Mouse (Mus musculus) brown adipose tissue, adult 24 weeks (tissue): Measurements from ENCODE around the gene Inpp5e. TPM values are rescaled to one million over a fixed set of nuclear protein-coding genes. Genes with fewer than 3 reads are reported as not detected.
"Not testable (repeated sequence)": the region's sequence is repeated elsewhere in the genome, so short reads cannot be mapped to it uniquely, and the experiment has no call there.

Source experiments
- H3K27ac ChIP-seq: fragments of 200-500 bp; replicated peaks from 2 replicates; pipeline ENCODE4 v1.5.1; 2012; ENCODE audit warnings: low read depth, mild to moderate bottlenecking, low read length
- H3K4me1 ChIP-seq: fragments of 200-500 bp; 2 replicates; pipeline ENCODE4 v1.6.1; 2012; ENCODE audit warnings: low read length, mixed read lengths; ENCODE audit not compliant: control insufficient read depth, insufficient read depth, insufficient read length
- H3K4me3 ChIP-seq: fragments of 200-500 bp; 2 replicates; pipeline ENCODE4 v1.5.1; 2012; ENCODE audit warnings: low read depth, mild to moderate bottlenecking, low read length, moderate library complexity; ENCODE audit not compliant: insufficient read depth
- polyA plus RNA-seq: library from polyadenylated mRNA; stranded (reverse); fragments of >200 nt; gene quantifications from 2 replicates; pipeline ENCODE4 v1.2.4, GENCODE M21; 2012; ENCODE audit not compliant: missing spikeins, insufficient read depth, insufficient read length

Inpp5e gene
- polyA plus RNA-seq, 1 experiment = 6.7 TPM

GRCm38 (mm10) chr2:26399647-26400046 is 9.4 kb downstream of the Inpp5e start:
- Histone ChIP-seq H3K4me1 (no peaks in the 10 kb centered on the region), H3K4me3 (no peak overlapping the region), H3K27ac (no peak overlapping the region)

GRCm38 (mm10) chr2:26398978-26399377 is 10.0 kb downstream of the Inpp5e start:
- Histone ChIP-seq H3K27ac (no peak overlapping the region), H3K4me1 (no peaks in the 10 kb centered on the region), H3K4me3 (no peak overlapping the region)

GRCm38 (mm10) chr2:26391617-26392016 is 17.4 kb downstream of the Inpp5e start:
- no peak overlapping the region for H3K4me3 ChIP-seq
- H3K27ac ChIP-seq = no peak overlapping the region
- H3K4me1 ChIP-seq = peaks cover 7% of the 10 kb centered on the region; the same call in 1 of the 2 replicates

DNA sequence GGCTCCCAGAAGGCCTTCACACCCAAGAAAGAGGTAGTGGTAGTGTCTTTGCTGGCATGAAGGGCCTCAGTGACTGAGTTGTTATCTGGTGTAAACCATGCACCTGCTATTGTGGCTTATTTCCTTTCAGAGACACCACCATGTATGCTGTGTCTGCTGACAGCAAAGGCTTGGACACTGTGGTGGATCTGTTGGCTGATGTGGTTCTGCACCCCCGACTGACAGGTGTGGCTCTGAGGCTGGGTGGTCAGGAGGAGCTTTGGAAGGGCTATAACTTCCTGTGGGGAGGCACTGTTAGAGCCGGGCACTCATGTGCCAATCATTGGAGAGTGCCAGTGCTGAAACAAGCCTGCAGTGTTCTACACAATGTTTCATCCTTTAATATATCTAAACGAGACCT is 18.0 kb downstream of the Inpp5e start:
- no peak overlapping the region for H3K4me3 ChIP-seq
- no peak overlapping the region for H3K27ac ChIP-seq
- H3K4me1 ChIP-seq = peaks cover 7% of the 10 kb centered on the region; the same call in 1 of the 2 replicates

DNA sequence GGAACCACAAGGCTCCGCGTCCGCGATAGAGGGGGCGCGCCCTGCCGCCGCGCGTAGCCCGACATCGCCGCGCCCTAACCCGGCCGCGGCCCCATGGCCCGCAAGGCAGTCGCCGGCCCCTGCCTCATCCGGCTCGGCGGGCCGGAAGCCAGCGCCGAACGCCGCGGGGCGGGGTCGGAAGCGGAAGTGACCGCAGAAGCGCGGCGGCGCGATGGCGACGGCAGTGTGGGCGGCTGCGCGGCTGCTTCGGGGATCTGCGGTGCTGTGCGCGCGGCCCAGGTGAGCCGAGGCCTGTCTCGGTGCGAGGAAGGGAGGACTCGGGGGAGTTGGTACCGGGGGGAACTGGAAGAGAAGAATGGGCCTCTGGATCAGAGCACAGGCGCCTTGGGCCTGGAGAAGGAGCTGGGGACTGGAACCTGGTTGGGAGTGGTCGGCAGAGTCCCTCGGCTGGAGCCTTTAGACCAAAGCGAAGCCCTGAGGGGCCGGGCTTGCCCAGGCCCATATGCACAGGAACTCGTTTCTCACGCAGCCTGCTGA is 19.8 kb downstream of the Inpp5e start, which contains the start of the genes Entr1 and Pmpca:
TSS of gene Entr1 (minus strand) at position 163 of the 537 bp plus-strand sequence.
TSS of gene Pmpca (plus strand) at position 186 of the 537 bp plus-strand sequence.
- Histone ChIP-seq H3K27ac (peak within 1 kb of the TSS; percentile 66), H3K4me1 (peaks cover 7% of the 10 kb centered on the region; the same call in 1 of the 2 replicates), H3K4me3 (peak within 1 kb of the TSS; percentile 99)

DNA sequence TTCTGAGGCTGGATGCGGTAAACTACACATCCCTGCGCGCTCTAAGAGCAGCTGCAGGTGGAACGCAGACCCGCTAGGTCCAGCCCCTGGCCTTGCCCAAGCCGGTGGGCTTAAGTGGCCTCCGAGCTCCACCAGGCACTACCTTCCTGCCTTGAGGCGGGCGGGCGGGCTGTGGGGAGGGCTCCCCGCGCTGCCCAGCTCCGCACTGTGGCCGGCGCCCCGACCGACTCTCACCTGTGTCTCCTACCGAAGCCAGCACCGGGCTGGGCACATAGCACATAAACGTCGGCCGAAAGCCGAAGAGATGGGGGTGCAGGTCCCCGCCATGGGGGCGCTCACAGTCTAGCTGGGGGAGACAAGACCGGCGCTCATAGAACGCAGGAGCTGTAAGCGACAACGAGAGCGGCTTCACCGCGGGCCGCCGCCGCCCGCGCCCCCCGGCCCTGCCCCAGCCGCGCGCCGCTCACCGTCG is 20.3 kb downstream of the Inpp5e start:
- Histone ChIP-seq H3K4me1 (peaks cover 7% of the 10 kb centered on the region; the same call in 1 of the 2 replicates), H3K4me3 (peak overlapping the region; percentile 99), H3K27ac (peak overlapping the region; percentile 32; the same call in 1 of the 2 replicates)

- no peak overlapping the region for H3K4me3 ChIP-seq
Measured at GRCm38 (mm10) chr2:26387713-26388112, 21.3 kb downstream of the Inpp5e start.

GRCm38 (mm10) chr2:26380871-26381270 is 28.1 kb downstream of the Inpp5e start:
- peak overlapping the region; percentile 66 for H3K4me3 ChIP-seq
- not testable (repeated sequence) for H3K4me1 ChIP-seq, H3K27ac ChIP-seq

More at GRCm38 (mm10) chr2:26387713-26388112, 21.3 kb downstream of the Inpp5e start:
- Histone ChIP-seq H3K4me1 (peaks cover 7% of the 10 kb centered on the region; the same call in 1 of the 2 replicates), H3K27ac (no peak overlapping the region)

- no peaks in the 10 kb centered on the region for H3K4me1 ChIP-seq
- no peak within 1 kb of the TSS for H3K27ac ChIP-seq
- H3K4me3 ChIP-seq = peak within 1 kb of the TSS; percentile 66
Measured at GRCm38 (mm10) chr2:26380131-26380771, 28.8 kb downstream of the Inpp5e start, which contains the start of gene Snapc4. Snapc4 (minus strand) TSS chr2:26380653.

DNA sequence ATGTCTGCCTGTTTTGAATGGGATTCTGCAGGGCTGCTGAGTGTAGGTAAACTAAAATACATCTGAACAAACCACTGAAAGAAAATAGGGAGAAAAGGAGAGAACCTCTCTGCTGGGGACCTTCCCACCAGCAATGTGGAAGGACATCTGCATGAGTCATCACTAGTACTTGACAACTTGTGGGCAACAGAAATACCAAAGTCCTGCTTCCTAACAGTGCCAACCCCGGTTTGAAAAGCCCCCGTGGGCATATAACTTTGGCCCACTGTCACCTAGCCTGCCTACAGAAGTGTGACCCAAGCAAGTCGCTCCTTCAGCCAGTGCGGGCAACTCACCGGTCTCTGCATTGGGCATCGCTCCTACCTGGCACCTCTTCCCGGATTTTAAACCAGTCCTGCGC is 36.6 kb downstream of the Inpp5e start:
- H3K4me1 ChIP-seq = no peaks in the 10 kb centered on the region
- no peak overlapping the region for H3K4me3 ChIP-seq
- H3K27ac ChIP-seq = no peak overlapping the region

DNA sequence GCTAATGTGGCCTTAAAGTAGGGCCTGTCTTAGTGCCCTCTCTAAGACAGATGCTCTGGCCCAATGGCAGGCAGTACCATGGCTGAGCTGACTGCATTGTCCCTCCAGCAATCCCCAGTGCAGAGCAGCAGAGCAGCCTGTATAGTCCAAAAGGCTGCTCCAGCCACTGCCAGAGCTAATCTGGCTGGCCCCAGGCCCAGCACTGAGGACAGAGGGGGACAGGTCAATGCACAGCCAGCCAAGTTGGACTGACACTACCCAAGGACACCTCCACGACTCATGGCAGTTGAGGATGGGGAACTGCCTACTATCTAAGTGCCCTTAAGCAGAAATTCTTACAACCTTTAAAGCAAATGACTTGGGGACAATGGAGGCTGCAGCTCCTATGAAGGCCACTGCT is 40.4 kb downstream of the Inpp5e start:
- Histone ChIP-seq H3K4me3 (no peak overlapping the region), H3K4me1 (no peaks in the 10 kb centered on the region), H3K27ac (no peak overlapping the region)

DNA sequence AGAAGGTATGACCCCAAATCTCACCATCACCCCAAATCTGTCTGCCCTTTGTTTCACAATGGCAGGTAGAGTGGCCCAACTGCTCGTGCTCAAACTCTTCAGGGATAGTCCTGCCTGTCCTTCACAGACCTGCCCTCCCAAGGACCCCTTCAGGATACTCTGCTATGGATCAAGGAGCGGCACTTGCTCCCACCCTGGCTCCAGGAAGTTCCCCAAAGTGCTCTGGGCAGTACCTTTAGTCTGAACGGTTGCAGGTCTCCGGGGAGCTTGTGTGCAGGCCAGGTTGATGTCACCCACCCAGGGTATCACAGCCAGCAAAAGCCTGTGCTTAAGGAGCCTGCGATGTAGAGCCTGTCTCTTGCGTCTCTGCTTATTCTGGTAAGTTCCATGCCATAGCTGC is 41.1 kb downstream of the Inpp5e start:
- H3K4me3 ChIP-seq = no peak overlapping the region
- H3K4me1 ChIP-seq = no peaks in the 10 kb centered on the region
- H3K27ac ChIP-seq = no peak overlapping the region

DNA sequence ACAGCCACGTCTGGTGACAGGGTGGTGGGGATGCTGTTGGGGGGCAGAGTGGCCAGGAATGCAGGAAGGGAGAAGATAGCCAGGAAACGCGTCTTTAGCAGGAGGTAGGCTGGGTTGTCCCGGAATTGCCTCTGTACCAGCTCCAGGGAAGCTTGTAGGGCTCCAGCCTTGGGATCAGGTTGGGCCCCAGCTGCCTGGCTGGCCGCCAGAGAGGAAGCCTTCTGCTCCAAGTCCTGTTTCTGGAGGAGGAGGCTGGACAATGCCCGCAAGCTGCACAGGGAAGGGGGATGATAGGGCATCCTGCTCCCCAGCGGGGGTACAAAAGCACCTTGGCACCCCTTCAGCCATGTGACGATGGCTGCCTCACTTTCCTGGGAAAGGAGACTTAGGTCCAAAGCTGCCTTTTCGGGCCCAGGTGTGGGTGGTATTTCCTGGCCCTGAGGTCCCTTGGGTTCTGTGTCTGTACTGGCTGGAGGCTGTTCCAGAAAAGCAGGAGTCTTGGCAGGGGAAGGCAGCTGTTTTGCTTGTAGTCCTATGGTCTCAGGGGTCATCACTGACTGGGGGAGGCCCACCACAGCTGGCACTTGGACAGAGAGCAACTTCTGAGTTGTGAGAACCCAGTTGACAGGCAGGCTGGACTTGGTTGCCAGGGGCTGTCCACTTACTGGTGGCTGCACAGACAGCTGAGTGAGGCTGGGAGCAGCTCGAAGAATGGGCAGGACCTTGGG is 44.1 kb downstream of the Inpp5e start:
- Histone ChIP-seq H3K4me1 (peaks cover 3% of the 10 kb centered on the region; the same call in 1 of the 2 replicates), H3K4me3 (no peak overlapping the region), H3K27ac (no peak overlapping the region)

- Histone ChIP-seq H3K4me1 (peaks cover 8% of the 10 kb centered on the region; the same call in 1 of the 2 replicates), H3K27ac (no peak overlapping the region), H3K4me3 (no peak overlapping the region)
Measured at GRCm38 (mm10) chr2:26363481-26363880, 45.5 kb downstream of the Inpp5e start.

DNA sequence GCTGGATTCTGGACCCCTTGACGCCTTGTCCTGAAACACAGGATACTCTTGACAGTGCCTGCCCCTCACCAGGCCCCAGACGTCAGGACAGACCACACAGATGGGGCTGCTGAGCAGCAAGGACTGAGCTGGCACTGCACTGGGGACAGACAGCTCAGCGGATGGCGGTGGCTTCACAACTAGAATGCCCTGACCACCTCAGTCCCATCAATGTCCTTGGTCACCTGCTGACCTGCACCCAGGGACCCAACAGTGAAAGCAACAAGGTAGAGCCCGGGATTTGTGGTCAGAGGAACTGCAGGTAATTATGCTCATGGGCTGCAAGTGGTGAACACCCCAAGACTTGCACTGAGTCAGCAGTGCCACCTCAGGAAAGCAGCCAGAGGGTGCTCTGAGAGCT is 46.0 kb downstream of the Inpp5e start:
- no peak overlapping the region for H3K27ac ChIP-seq
- H3K4me1 ChIP-seq = peaks cover 8% of the 10 kb centered on the region; the same call in 1 of the 2 replicates
- no peak overlapping the region for H3K4me3 ChIP-seq
